Mouse (Mus musculus): ENCODE measurements around the gene Icam2. TPM values are rescaled to one million over a fixed set of nuclear protein-coding genes. Genes with fewer than 3 reads are reported as not detected.

The Icam2 gene
- 30.6 and 33.8 TPM in 2 replicates for polyA plus RNA-seq (2015; fragmentation: Nextera tagmentation; extraction: Ambion mirVana)

DNA sequence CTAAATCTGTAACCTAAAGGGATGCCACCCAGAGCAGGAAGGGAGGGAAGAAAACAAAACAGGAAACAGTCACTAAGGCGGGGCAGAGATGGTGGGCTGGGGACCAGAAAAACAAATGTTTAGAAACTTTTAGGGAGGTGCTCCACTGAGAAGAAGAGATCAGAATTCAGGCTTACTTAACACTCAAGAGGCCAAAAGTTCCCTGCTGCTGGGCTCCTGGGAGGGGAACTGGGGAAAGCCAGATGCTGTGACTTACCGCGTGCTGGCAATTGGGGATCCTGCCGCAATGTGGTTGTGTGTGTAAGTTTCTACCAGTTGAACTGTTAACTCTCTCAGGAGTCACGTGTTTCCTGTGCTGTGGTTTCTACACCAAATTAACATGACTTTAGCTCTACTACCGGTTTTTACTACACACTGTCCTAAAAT, at the start of gene Icam2:
TSS of gene Icam2 (minus strand) at position 285 of the 426 bp plus-strand sequence.

DNA sequence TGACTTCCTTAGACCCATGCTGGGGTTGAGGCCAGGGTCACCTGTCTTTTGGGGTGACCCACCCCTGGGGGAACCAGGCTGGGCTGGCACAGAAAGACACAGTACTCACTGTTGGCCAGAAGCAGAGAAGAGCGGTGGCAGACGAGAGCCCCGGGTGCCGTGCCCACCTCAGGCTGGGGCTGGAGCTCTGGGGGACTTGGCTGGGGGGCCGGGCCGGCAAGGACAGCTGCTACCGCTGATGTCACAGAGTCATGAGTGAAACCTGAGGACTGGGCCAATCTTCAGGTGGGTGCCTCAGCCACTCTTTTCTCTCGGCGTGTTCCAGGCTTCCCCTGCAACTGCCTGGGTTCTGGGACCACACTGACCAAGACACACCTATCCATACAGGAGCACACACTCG, 22.5 kb downstream of the Icam2 start, which contains the start of gene Prr29:
TSS of gene Prr29 (plus strand) at position 107 of the 400 bp plus-strand sequence.

DNA sequence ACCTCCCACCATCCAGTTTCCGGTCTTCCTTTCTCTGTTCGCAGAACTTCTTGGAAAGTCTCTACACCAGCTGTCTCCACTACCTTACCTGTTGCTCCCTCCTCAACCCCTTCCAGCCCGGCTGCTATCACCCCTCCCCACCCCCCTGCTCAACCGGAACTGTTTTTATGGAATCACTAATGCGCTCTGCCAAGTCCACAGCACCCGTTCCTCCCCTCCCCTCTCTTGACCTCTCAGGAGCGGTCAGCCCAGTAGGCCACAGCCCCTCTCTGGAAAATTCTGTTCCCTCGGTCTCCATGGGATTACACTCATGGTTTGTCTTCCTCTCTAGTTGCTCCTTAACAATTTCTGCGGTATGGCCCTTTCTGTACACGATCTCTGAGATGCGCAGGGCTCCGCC, 34.7 kb downstream of the Icam2 start, which contains the start of gene Scn4a:
TSS of gene Scn4a (minus strand) at position 101 of the 400 bp plus-strand sequence.

Other genes with a start within 250 kb of the Icam2 start
- gene Gm10840, start 227.2 kb downstream of the Icam2 start, polyA plus RNA-seq (2015; fragmentation: Nextera tagmentation; extraction: Ambion mirVana) = not detected in 2 replicates
- 48.7 and 60.5 TPM in 2 replicates for gene Limd2, start 227.2 kb downstream of the Icam2 start, polyA plus RNA-seq (2015; fragmentation: Nextera tagmentation; extraction: Ambion mirVana)
- gene Strada, start 185.9 kb downstream of the Icam2 start, polyA plus RNA-seq (2015; fragmentation: Nextera tagmentation; extraction: Ambion mirVana) = 22.1 and 25.0 TPM in 2 replicates
- 71.4 and 81.6 TPM in 2 replicates for gene Ccdc47, start 171.7 kb downstream of the Icam2 start, polyA plus RNA-seq (2015; fragmentation: Nextera tagmentation; extraction: Ambion mirVana)
- gene Ddx42, start 171.1 kb downstream of the Icam2 start, polyA plus RNA-seq (2015; fragmentation: Nextera tagmentation; extraction: Ambion mirVana) = 29.4 and 30.6 TPM in 2 replicates
- 24.9 and 26.6 TPM in 2 replicates for gene Ftsj3, start 132.0 kb downstream of the Icam2 start, polyA plus RNA-seq (2015; fragmentation: Nextera tagmentation; extraction: Ambion mirVana)
- 204 and 231 TPM in 2 replicates for gene Psmc5, start 131.9 kb downstream of the Icam2 start, polyA plus RNA-seq (2015; fragmentation: Nextera tagmentation; extraction: Ambion mirVana)
- gene Smarcd2, start 115.1 kb downstream of the Icam2 start, polyA plus RNA-seq (2015; fragmentation: Nextera tagmentation; extraction: Ambion mirVana) = 23.1 and 28.6 TPM in 2 replicates
- 0.06 TPM in 2 replicates for gene Tcam1, start 111.4 kb downstream of the Icam2 start, polyA plus RNA-seq (2015; fragmentation: Nextera tagmentation; extraction: Ambion mirVana)
- not detected in 2 replicates for gene Gh, start 86.2 kb downstream of the Icam2 start, polyA plus RNA-seq (2015; fragmentation: Nextera tagmentation; extraction: Ambion mirVana)
- 1.7 TPM in 2 replicates for gene Cd79b, start 73.3 kb downstream of the Icam2 start, polyA plus RNA-seq (2015; fragmentation: Nextera tagmentation; extraction: Ambion mirVana)
- gene Scn4a, start 34.8 kb downstream of the Icam2 start, polyA plus RNA-seq (2015; fragmentation: Nextera tagmentation; extraction: Ambion mirVana) = 10.9 and 17.9 TPM in 2 replicates
- 3.1 and 3.5 TPM in 2 replicates for gene Prr29, start 22.6 kb downstream of the Icam2 start, polyA plus RNA-seq (2015; fragmentation: Nextera tagmentation; extraction: Ambion mirVana)
- gene Ern1, start 99.8 kb upstream of the Icam2 start, polyA plus RNA-seq (2015; fragmentation: Nextera tagmentation; extraction: Ambion mirVana) = 1.7 and 2.2 TPM in 2 replicates
- 5.3 and 7.7 TPM in 2 replicates for gene Tex2, start 225.3 kb upstream of the Icam2 start, polyA plus RNA-seq (2015; fragmentation: Nextera tagmentation; extraction: Ambion mirVana)